Mouse (Mus musculus): Measurements from ENCODE around the gene Scpep1. TPM values are rescaled to one million over a fixed set of nuclear protein-coding genes. Genes with fewer than 3 reads are reported as not detected.

Gene Scpep1
- polyA plus RNA-seq, 1 experiment, result 16.8 TPM

GRCm38 (mm10) chr11:88977188-88977587 lies 21.9 kb upstream of the Scpep1 start:
- TF ChIP-seq CTCF (IDR thresholded peaks at IDR 0.05; ENCODE audit: extremely low read depth, insufficient read depth, low read length) (no peak), POLR2A (IDR thresholded peaks at IDR 0.05; ENCODE audit: extremely low read depth, insufficient read depth, low read length) (no peak)
- no peak overlapping the region for H3K4me3 ChIP-seq (ENCODE audit: insufficient read depth, low read length)
- no peak overlapping the region for H3K27ac ChIP-seq (ENCODE audit: insufficient read depth, low read length)
- peaks cover 2% of the 10 kb centered on the region; the same call in 1 of the 2 replicates for H3K4me1 ChIP-seq (ENCODE audit: control insufficient read depth, insufficient read depth, low read length)

DNA sequence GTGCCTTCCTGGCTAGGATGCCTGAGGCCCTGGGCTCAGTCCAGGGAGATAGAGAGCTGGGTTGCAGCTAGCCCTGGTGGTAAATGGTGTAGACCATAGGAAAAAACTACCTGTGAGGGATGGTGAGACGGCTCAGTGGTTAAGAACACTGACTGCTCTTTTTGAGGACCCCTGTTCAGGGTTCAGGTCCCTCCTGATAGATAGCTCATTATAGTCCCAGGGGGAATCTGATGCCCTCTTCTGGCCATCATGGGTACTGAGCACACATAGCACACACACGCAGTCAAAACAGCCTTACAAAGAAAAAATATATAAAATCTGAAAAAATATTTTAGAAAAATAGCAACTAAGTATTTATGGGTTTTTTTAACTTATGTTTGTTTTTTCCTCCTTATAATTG lies 21.1 kb upstream of the Scpep1 start:
- peak; percentile 23; the same call in 1 of the 2 replicates for TF ChIP-seq CTCF (IDR thresholded peaks at IDR 0.05; ENCODE audit: extremely low read depth, insufficient read depth, low read length)
- TF ChIP-seq POLR2A (IDR thresholded peaks at IDR 0.05; ENCODE audit: extremely low read depth, insufficient read depth, low read length), result no peak
- no peak overlapping the region for H3K27ac ChIP-seq (ENCODE audit: insufficient read depth, low read length)
- H3K4me1 ChIP-seq (ENCODE audit: control insufficient read depth, insufficient read depth, low read length), result peaks cover 2% of the 10 kb centered on the region; the same call in 1 of the 2 replicates
- no peak overlapping the region for H3K4me3 ChIP-seq (ENCODE audit: insufficient read depth, low read length)

DNA sequence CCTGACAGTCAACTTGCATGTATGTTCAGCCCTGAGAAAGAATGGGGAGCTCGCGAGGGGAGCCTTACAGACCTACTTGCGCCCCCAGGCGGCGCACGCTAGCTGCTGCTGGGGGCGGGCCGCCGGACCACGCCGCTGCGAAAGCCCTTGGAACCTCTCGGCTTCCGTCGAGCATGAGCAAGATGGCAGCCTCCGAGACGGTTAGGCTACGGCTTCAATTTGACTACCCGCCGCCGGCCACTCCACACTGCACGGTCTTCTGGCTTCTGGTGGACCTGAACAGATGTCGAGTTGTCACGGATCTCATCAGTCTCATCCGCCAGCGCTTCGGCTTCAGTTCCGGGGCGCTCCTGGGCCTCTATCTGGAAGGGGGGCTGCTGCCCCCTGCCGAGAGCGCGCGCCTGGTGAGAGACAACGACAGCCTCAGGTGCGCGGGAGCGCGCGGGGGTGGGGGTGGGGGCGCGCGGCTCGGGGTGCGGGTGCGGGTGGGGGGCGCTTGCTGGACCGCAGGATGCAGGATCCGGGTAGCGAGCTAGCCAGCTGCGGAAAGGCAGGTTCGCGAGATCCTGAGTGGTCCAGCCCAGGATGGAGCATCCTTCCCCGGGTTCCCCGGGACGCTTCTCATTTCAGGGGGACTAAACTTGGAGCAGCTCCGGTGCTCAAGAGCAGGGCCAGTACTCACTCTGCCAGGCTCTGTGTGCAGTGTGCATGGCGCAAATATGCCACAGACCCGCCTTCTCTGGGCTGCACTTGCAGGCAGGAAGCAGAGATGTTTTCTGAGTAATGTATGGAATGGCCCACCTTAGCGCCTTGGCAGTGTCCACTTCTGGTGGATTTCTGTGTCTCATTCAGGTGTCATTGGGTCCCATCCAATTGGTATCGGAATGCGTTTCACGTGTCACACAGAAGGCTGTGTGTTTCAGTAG lies 18.8 kb upstream of the Scpep1 start:
- peak overlapping the region; percentile 93 for H3K27ac ChIP-seq (ENCODE audit: insufficient read depth, low read length)
- H3K4me3 ChIP-seq (ENCODE audit: insufficient read depth, low read length), result peak overlapping the region; percentile 61
- H3K4me1 ChIP-seq (ENCODE audit: control insufficient read depth, insufficient read depth, low read length), result peaks cover 2% of the 10 kb centered on the region; the same call in 1 of the 2 replicates
- TF ChIP-seq POLR2A (IDR thresholded peaks at IDR 0.05; ENCODE audit: extremely low read depth, insufficient read depth, low read length), result peak; percentile 56
- TF ChIP-seq CTCF (IDR thresholded peaks at IDR 0.05; ENCODE audit: extremely low read depth, insufficient read depth, low read length), result peak; percentile 69

DNA sequence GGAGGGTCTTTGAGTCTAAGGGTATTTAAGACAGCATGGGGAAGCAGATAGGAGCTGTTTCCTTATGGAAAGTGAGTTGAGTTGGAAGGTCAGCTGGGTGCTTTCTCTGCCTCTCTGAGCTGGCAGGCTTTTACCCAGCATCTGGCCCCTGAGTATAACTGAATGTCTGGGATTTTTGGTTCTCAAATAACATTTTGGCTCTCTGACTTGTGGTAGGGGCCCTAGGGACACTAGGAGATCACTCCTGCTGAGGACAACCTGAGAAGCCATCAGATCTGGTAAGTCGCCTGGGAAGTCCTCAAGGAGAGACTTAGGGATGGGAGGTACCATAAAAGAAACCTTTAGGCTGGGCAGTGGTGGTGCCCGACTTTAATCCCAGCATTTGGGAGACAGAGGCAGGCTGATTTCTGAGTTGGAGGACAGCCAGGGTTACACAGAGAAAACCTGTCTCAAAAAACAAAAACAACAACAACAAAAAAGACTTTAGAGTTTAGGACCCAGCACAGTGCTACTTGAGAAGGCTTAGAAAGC lies 15.0 kb upstream of the Scpep1 start, which contains the start of gene Coil:
Coil (plus strand) TSS at position 51 of the 531 bp plus-strand sequence.
- Histone ChIP-seq H3K27ac (ENCODE audit: insufficient read depth, low read length) (no peak within 1 kb of the TSS), H3K4me1 (ENCODE audit: control insufficient read depth, insufficient read depth, low read length) (peaks cover 2% of the 10 kb centered on the region; the same call in 1 of the 2 replicates), H3K4me3 (ENCODE audit: insufficient read depth, low read length) (no peak within 1 kb of the TSS)
- no peak for TF ChIP-seq CTCF (IDR thresholded peaks at IDR 0.05; ENCODE audit: extremely low read depth, insufficient read depth, low read length)

DNA sequence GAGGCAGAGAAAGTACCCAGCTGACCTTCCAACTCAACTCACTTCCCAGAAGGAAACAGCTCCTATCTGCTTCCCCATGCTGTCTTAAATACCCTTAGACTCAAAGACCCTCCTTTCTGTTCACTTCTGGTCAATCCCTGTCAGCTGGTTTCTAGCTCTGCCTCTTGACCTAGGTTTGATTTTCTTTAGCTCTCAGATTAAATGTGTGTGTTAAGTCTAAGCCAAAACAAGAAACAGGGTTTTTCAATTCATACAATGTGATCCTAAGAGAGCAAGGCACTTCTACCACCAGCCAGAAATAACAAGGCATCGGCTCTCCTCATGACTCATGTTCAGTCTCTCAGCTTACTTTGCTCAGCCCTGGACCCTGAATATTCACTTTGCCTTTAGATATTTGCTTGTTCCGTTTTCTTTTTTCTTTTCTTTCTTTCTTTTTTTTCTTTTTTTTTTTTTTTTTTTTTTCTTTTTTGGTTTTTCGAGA lies 11.7 kb upstream of the Scpep1 start, which contains the start of gene Elobl:
Elobl (minus strand) TSS at position 51 of the 481 bp plus-strand sequence.
- no peaks in the 10 kb centered on the region for H3K4me1 ChIP-seq (ENCODE audit: control insufficient read depth, insufficient read depth, low read length)
- no peak within 1 kb of the TSS for H3K4me3 ChIP-seq (ENCODE audit: insufficient read depth, low read length)
- TF ChIP-seq CTCF (IDR thresholded peaks at IDR 0.05; ENCODE audit: extremely low read depth, insufficient read depth, low read length), result no peak
- no peak for TF ChIP-seq POLR2A (IDR thresholded peaks at IDR 0.05; ENCODE audit: extremely low read depth, insufficient read depth, low read length)
- H3K27ac ChIP-seq (ENCODE audit: insufficient read depth, low read length), result no peak within 1 kb of the TSS

- H3K4me3 ChIP-seq (ENCODE audit: insufficient read depth, low read length), result no peak overlapping the region
- H3K27ac ChIP-seq (ENCODE audit: insufficient read depth, low read length), result no peak overlapping the region
- no peaks in the 10 kb centered on the region for H3K4me1 ChIP-seq (ENCODE audit: control insufficient read depth, insufficient read depth, low read length)
- no peak for TF ChIP-seq CTCF (IDR thresholded peaks at IDR 0.05; ENCODE audit: extremely low read depth, insufficient read depth, low read length)
- TF ChIP-seq POLR2A (IDR thresholded peaks at IDR 0.05; ENCODE audit: extremely low read depth, insufficient read depth, low read length), result no peak
Observed at GRCm38 (mm10) chr11:88958851-88959250, 3.6 kb upstream of the Scpep1 start.

GRCm38 (mm10) chr11:88954803-88955202 lies 462 bp downstream of the Scpep1 start:
- no peak overlapping the region for H3K27ac ChIP-seq (ENCODE audit: insufficient read depth, low read length)
- no peak for TF ChIP-seq CTCF (IDR thresholded peaks at IDR 0.05; ENCODE audit: extremely low read depth, insufficient read depth, low read length)
- no peak for TF ChIP-seq POLR2A (IDR thresholded peaks at IDR 0.05; ENCODE audit: extremely low read depth, insufficient read depth, low read length)
- peak overlapping the region; percentile 80 for H3K4me3 ChIP-seq (ENCODE audit: insufficient read depth, low read length)
- peaks cover 2% of the 10 kb centered on the region; the same call in 1 of the 2 replicates for H3K4me1 ChIP-seq (ENCODE audit: control insufficient read depth, insufficient read depth, low read length)

- Histone ChIP-seq H3K4me1 (ENCODE audit: control insufficient read depth, insufficient read depth, low read length) (peaks cover 2% of the 10 kb centered on the region; the same call in 1 of the 2 replicates), H3K27ac (ENCODE audit: insufficient read depth, low read length) (no peak overlapping the region), H3K4me3 (ENCODE audit: insufficient read depth, low read length) (no peak overlapping the region)
- TF ChIP-seq CTCF (IDR thresholded peaks at IDR 0.05; ENCODE audit: extremely low read depth, insufficient read depth, low read length) (no peak), POLR2A (IDR thresholded peaks at IDR 0.05; ENCODE audit: extremely low read depth, insufficient read depth, low read length) (no peak)
Observed at GRCm38 (mm10) chr11:88953582-88953981, 1.7 kb downstream of the Scpep1 start.

DNA sequence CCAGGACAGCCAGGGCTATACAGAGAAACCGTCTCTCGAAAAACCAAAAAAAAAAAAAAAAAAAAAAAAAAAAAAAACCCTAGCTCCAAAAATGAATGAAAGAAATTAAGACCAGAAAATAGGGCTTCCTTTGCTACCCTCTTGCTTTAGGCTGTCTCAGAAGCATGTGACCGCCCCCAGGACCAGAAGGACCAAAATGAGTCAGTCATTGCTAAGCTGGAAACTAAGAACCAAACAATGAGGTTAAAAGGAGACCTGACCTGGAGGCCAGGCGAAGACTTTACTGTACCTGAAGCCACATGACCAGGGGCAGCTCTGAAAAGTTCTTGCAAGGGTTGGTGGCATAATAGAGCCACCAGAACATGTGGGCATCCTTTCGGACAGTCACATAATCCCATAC lies 3.1 kb downstream of the Scpep1 start:
- Histone ChIP-seq H3K4me3 (ENCODE audit: insufficient read depth, low read length) (no peak overlapping the region), H3K27ac (ENCODE audit: insufficient read depth, low read length) (no peak overlapping the region), H3K4me1 (ENCODE audit: control insufficient read depth, insufficient read depth, low read length) (peaks cover 2% of the 10 kb centered on the region; the same call in 1 of the 2 replicates)
- TF ChIP-seq POLR2A (IDR thresholded peaks at IDR 0.05; ENCODE audit: extremely low read depth, insufficient read depth, low read length) (no peak), CTCF (IDR thresholded peaks at IDR 0.05; ENCODE audit: extremely low read depth, insufficient read depth, low read length) (no peak)
